Mouse (Mus musculus): ENCODE measurements around the gene Esr2.

DNA sequence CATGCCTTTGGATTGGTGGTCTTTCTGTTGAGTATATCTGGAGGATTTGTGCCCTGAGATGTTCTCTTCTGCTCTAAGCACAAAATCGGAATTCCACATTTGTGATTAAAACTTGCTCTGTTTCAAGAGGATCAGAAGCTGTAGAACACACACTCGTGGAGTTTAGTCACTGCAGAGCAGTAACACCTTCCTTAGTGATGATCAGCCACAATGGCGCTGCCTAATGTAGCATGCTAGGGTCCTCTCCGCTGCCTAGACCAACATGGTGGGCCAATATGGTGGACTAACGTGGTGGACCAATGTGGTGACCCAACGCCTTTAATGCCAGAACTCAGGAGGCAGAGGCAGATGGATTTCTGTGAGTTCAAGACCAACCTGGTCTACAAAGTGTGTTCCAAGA lies 5.8 kb upstream of the Esr2 start:
- TF ChIP-seq EP300 (IDR thresholded peaks at IDR 0.05; ENCODE audit: insufficient read depth, low read depth, low read length) (no peak), POLR2A (IDR thresholded peaks at IDR 0.05; ENCODE audit: insufficient read depth, low read length) (no peak)

Data from ES-Bruce4 (cell line).